Comparison of ENCODE assay signal across 8 mouse cellular contexts in genomic region chr12:118457493-118458408, GRCm38 (mm10).
DNase-seq lines count a peak whose midpoint lies in the region; ATAC-seq and TF ChIP-seq lines count a peak whose summit lies in the region.

No protein-coding gene starts in this region.

- peak overlapping the region; percentile 53 for H3K4me2 ChIP-seq in forebrain, embryonic 13.5 days
- H3K4me2 ChIP-seq in hindbrain, embryonic 12.5 days (replicated peaks), result peak overlapping the region; percentile 39
- H3K4me2 ChIP-seq in lung, postnatal 0 days (replicated peaks; ENCODE audit: low read depth, low read length), result peak overlapping the region; percentile 39

- 8% methylated on average over 36 of the region's 36 CpGs for WGBS in forebrain, embryonic 13.5 days
- 9% methylated on average over 36 of the region's 36 CpGs for WGBS in hindbrain, embryonic 12.5 days
- 10% methylated on average over 36 of the region's 36 CpGs for WGBS in lung, postnatal 0 days

- H3K9ac ChIP-seq in forebrain, embryonic 13.5 days, result no peak overlapping the region
- H3K9ac ChIP-seq in hindbrain, embryonic 12.5 days, result no peak overlapping the region
- no peak overlapping the region for H3K9ac ChIP-seq in lung, postnatal 0 days (replicated peaks; ENCODE audit: low read depth)

- peaks cover 10% of the 10 kb centered on the region; the same call in 1 of the 2 replicates for H3K4me1 ChIP-seq in forebrain, embryonic 13.5 days
- no peaks in the 10 kb centered on the region for H3K4me1 ChIP-seq in hindbrain, embryonic 12.5 days
- no peaks in the 10 kb centered on the region for H3K4me1 ChIP-seq in lung, postnatal 0 days (ENCODE audit: insufficient read depth, low read depth, low read length)

- TF ChIP-seq CTCF in lung, postnatal 0 days (IDR thresholded peaks at IDR 0.05), result peak; percentile 80

- no peak overlapping the region for H3K27ac ChIP-seq in forebrain, embryonic 13.5 days
- no peak overlapping the region for H3K27ac ChIP-seq in hindbrain, embryonic 12.5 days
- no peak overlapping the region for H3K27ac ChIP-seq in lung, postnatal 0 days (ENCODE audit: low read length)

- H3K9me3 ChIP-seq in forebrain, embryonic 13.5 days (replicated peaks), result no peaks in the 10 kb centered on the region
- no peaks in the 10 kb centered on the region for H3K9me3 ChIP-seq in hindbrain, embryonic 12.5 days (replicated peaks)
- no peaks in the 10 kb centered on the region for H3K9me3 ChIP-seq in lung, postnatal 0 days (ENCODE audit: low read length)

- no peaks in the 10 kb centered on the region for H3K36me3 ChIP-seq in forebrain, embryonic 13.5 days (ENCODE audit: poor library complexity, severe bottlenecking)
- H3K36me3 ChIP-seq in hindbrain, embryonic 12.5 days, result no peaks in the 10 kb centered on the region
- no peaks in the 10 kb centered on the region for H3K36me3 ChIP-seq in lung, postnatal 0 days (ENCODE audit: insufficient read depth, low read length)

- peak overlapping the region; percentile 23 for H3K4me3 ChIP-seq in forebrain, embryonic 13.5 days
- H3K4me3 ChIP-seq in hindbrain, embryonic 12.5 days, result no peak overlapping the region
- peak overlapping the region; percentile 8; the same call in 1 of the 2 replicates for H3K4me3 ChIP-seq in lung, postnatal 0 days (ENCODE audit: low read depth, low read length)

- no peak for TF ChIP-seq EP300 in lung, postnatal 0 days (IDR thresholded peaks at IDR 0.05)

- DNase-seq in ES-CJ7 (ENCODE audit: low read depth, low spot score), result peak; percentile 60
- DNase-seq in c-Kit-positive CD71-negative TER-119-negative erythroid progenitor cells, embryonic 14.5 days (ENCODE audit: low read depth), result peak; percentile 25
- peak; percentile 90 to 91 for DNase-seq in layer of hippocampus, postnatal 10 days (ENCODE audit: low spot score in 2 of 2)
- peak; percentile 54 for DNase-seq in lung, postnatal 0 days (ENCODE audit: low spot score)
- DNase-seq in retina, postnatal 7 days (ENCODE audit: low read depth, low spot score), result peak; percentile 50
- peak; percentile 59 for DNase-seq in yolk sac, embryonic 10.5 days (ENCODE audit: low spot score)

- H3K27me3 ChIP-seq in forebrain, embryonic 13.5 days, result peaks cover 34% of the 10 kb centered on the region
- H3K27me3 ChIP-seq in hindbrain, embryonic 12.5 days, result peaks cover 45% of the 10 kb centered on the region
- peaks cover 19% of the 10 kb centered on the region for H3K27me3 ChIP-seq in lung, postnatal 0 days (replicated peaks; ENCODE audit: insufficient read depth, low read length)

- ATAC-seq in forebrain, embryonic 13.5 days, result peak; percentile 95
- ATAC-seq in hindbrain, embryonic 12.5 days (ENCODE audit: low FRiP score), result peak; percentile 94
- ATAC-seq in lung, postnatal 0 days, result peak; percentile 67

Comparison
In these comparisons a context has a peak if more than half of its experiments do, and no peak if none do; other contexts are left out.
1. DNase-seq: peak in every context shown above with its lines; median percentile 90 in layer of hippocampus, postnatal 10 days; 60 in ES-CJ7; 59 in yolk sac, embryonic 10.5 days; 54 in lung, postnatal 0 days; 50 in retina, postnatal 7 days; 25 in c-Kit-positive CD71-negative TER-119-negative erythroid progenitor cells, embryonic 14.5 days.